17 mouse cellular contexts compared by ENCODE assay signal in genomic region chr12:70856776-70857175, GRCm38 (mm10). TPM values are rescaled to one million over a fixed set of nuclear protein-coding genes. Genes with fewer than 3 reads are reported as not detected.
DNase-seq lines count a peak whose midpoint lies in the region.
"Had no signal": no experiment of that assay in that cellular context is flagged by ENCODE, and none has a peak within 500 bp of the region (broad histone marks: within the 10 kb centered on the region; RNA-seq: fewer than 3 reads in every experiment).

No protein-coding gene starts in this region.

- no peaks in the 10 kb centered on the region; the same call in 1 of the 2 replicates for H3K36me3 ChIP-seq in heart, embryonic 10.5 days

- WGBS in heart, embryonic 10.5 days, result 82% methylated on average over 4 of the region's 4 CpGs

- H3K9me3 ChIP-seq in heart, embryonic 10.5 days, result no peaks in the 10 kb centered on the region
- H3K9me3 ChIP-seq: G1E had no signal

- H3K27ac ChIP-seq in heart, embryonic 10.5 days, result no peak overlapping the region

- H3K4me3 ChIP-seq in heart, embryonic 10.5 days, result no peak overlapping the region

- H3K27me3 ChIP-seq in heart, embryonic 10.5 days (ENCODE audit: insufficient read depth, poor library complexity, severe bottlenecking), result no peaks in the 10 kb centered on the region
- H3K27me3 ChIP-seq: CH12.LX, Patski had no signal

- H3K4me1 ChIP-seq in heart, embryonic 10.5 days, result peaks cover 19% of the 10 kb centered on the region

- DNase-seq in heart, adult 11 months, result peak; percentile 60
- DNase-seq in heart, postnatal 4 days, result no peak
- peak; percentile 56 for DNase-seq in heart, embryonic 10.5 days (ENCODE audit: low spot score)
- no peak for DNase-seq in heart, adult 8-10 months (ENCODE audit: low spot score)
- DNase-seq: adrenal gland, adult 2 months; adrenal gland, adult 8-10 months; adrenal gland, postnatal 10 days; adrenal gland, postnatal 14 days; adrenal gland, postnatal 25 days; adrenal gland, postnatal 36 days; B cell, adult 2 months; cerebellum, adult 11 months; cerebellum, adult 11-12 months; cerebellum, adult 18-20 months had no signal

RNA-seq across cellular contexts. Expression of gene Frmd6, which starts 31.5 kb away (rescaled TPM):
- 10 to 100 TPM; 40.0 to 42.1 TPM for total RNA-seq in heart, postnatal 4 days (2021)
- polyA plus RNA-seq in heart, embryonic 10.5 days (2016; fragmentation: Nextera tagmentation; extraction: Ambion mirVana), result 20.1 and 20.4 TPM in 2 replicates
- total RNA-seq in heart, adult 8-10 months (2022), result 10 to 100 TPM; 28.6 to 35.3 (median 32.5) TPM

Comparison
In these comparisons a context has a peak if more than half of its experiments do, and no peak if none do; other contexts are left out.
1. DNase-seq: peak in heart, adult 11 months (single experiment) and heart, embryonic 10.5 days (single experiment); none in heart, postnatal 4 days (single experiment) and heart, adult 8-10 months (single experiment).